Mouse (Mus musculus) erythroblast, embryonic 14.5 days (primary cell): Measurements from ENCODE around the gene 4931428F04Rik. TPM values are rescaled to one million over a fixed set of nuclear protein-coding genes. Genes with fewer than 3 reads are reported as not detected.
"Not testable (repeated sequence)": the region's sequence is repeated elsewhere in the genome, so short reads cannot be mapped to it uniquely, and the experiment has no call there.

Experiments
- H3K27me3 ChIP-seq: 2 replicates; pipeline ENCODE4 v1.6.1; 2012; ENCODE audit warnings: inconsistent platforms; ENCODE audit not compliant: control insufficient read depth
- H3K36me3 ChIP-seq: 2 replicates; pipeline ENCODE4 v1.6.1; 2012; ENCODE audit warnings: mild to moderate bottlenecking, inconsistent platforms; ENCODE audit not compliant: control insufficient read depth
- H3K4me1 ChIP-seq: 2 replicates; pipeline ENCODE4 v1.6.1; 2012; ENCODE audit warnings: inconsistent platforms; ENCODE audit not compliant: control insufficient read depth
- H3K4me3 ChIP-seq: replicated peaks from 2 replicates; pipeline ENCODE3; 2012; ENCODE audit warnings: moderate library complexity, mild to moderate bottlenecking, inconsistent platforms
- H3K9me3 ChIP-seq: 2 replicates; pipeline ENCODE4 v1.6.1; 2012; ENCODE audit warnings: low read length, inconsistent platforms, mixed read lengths; ENCODE audit not compliant: control insufficient read depth
- GATA1 ChIP-seq: IDR thresholded peaks from 2 replicates; pipeline ENCODE4 v1.6.1; 2012; ENCODE audit warnings: low read length, inconsistent platforms, mixed read lengths
- TAL1 ChIP-seq: IDR thresholded peaks from 3 replicates; pipeline ENCODE4 v1.6.1; 2012; ENCODE audit warnings: low read length, inconsistent platforms, mixed read lengths
- polyA plus RNA-seq: library from polyadenylated mRNA; stranded (reverse); fragments of >175 nt; gene quantifications from 2 replicates; pipeline ENCODE4 v1.2.3, GENCODE M21; 2012

The 4931428F04Rik gene
- polyA plus RNA-seq, 1 experiment = 0.09 TPM

GRCm38 (mm10) chr8:105292471-105292870 lies 2.8 kb upstream of the 4931428F04Rik start:
- Histone ChIP-seq H3K4me1 (peaks cover 52% of the 10 kb centered on the region), H3K36me3 (peaks cover 7% of the 10 kb centered on the region), H3K9me3 (no peaks in the 10 kb centered on the region), H3K27me3 (peaks cover 24% of the 10 kb centered on the region), H3K4me3 (no peak overlapping the region)
- TF ChIP-seq TAL1 (no peak), GATA1 (no peak)

- not testable (repeated sequence) for H3K9me3 ChIP-seq, H3K4me3 ChIP-seq, H3K36me3 ChIP-seq
- Histone ChIP-seq H3K4me1 (peaks cover 47% of the 10 kb centered on the region), H3K27me3 (peaks cover 25% of the 10 kb centered on the region)
Observed at GRCm38 (mm10) chr8:105291802-105292201, 2.1 kb upstream of the 4931428F04Rik start.

GRCm38 (mm10) chr8:105291364-105291763 lies 1.7 kb upstream of the 4931428F04Rik start:
- not testable (repeated sequence) for H3K36me3 ChIP-seq, H3K9me3 ChIP-seq, H3K4me3 ChIP-seq
- Histone ChIP-seq H3K4me1 (peaks cover 43% of the 10 kb centered on the region), H3K27me3 (peaks cover 28% of the 10 kb centered on the region)

- no peak overlapping the region for H3K4me3 ChIP-seq
- TF ChIP-seq TAL1 (no peak), GATA1 (no peak)
Observed at GRCm38 (mm10) chr8:105290554-105291314, 1.1 kb upstream of the 4931428F04Rik start.

GRCm38 (mm10) chr8:105288958-105289732 lies 519 bp downstream of the 4931428F04Rik start:
- TF ChIP-seq TAL1 (no peak), GATA1 (no peak)
- peak overlapping the region; percentile 64 for H3K4me3 ChIP-seq
- peaks cover 47% of the 10 kb centered on the region for H3K27me3 ChIP-seq

More at GRCm38 (mm10) chr8:105290554-105291314, 1.1 kb upstream of the 4931428F04Rik start:
- Histone ChIP-seq H3K36me3 (peaks cover 5% of the 10 kb centered on the region), H3K4me1 (peaks cover 37% of the 10 kb centered on the region), H3K27me3 (peaks cover 34% of the 10 kb centered on the region), H3K9me3 (no peaks in the 10 kb centered on the region)

GRCm38 (mm10) chr8:105288231-105288630 lies 1.4 kb downstream of the 4931428F04Rik start:
- Histone ChIP-seq H3K4me1 (peaks cover 30% of the 10 kb centered on the region), H3K36me3 (no peaks in the 10 kb centered on the region), H3K4me3 (no peak overlapping the region), H3K27me3 (peaks cover 47% of the 10 kb centered on the region), H3K9me3 (no peaks in the 10 kb centered on the region)
- no peak for TF ChIP-seq GATA1
- TF ChIP-seq TAL1 = no peak

More at GRCm38 (mm10) chr8:105288958-105289732, 519 bp downstream of the 4931428F04Rik start:
- Histone ChIP-seq H3K9me3 (no peaks in the 10 kb centered on the region), H3K4me1 (peaks cover 26% of the 10 kb centered on the region), H3K36me3 (no peaks in the 10 kb centered on the region)

GRCm38 (mm10) chr8:105286907-105287306 lies 2.8 kb downstream of the 4931428F04Rik start:
- H3K4me3 ChIP-seq = no peak overlapping the region
- no peak for TF ChIP-seq TAL1
- no peak for TF ChIP-seq GATA1
- H3K4me1 ChIP-seq = peaks cover 40% of the 10 kb centered on the region
- H3K27me3 ChIP-seq = peaks cover 55% of the 10 kb centered on the region
- H3K36me3 ChIP-seq = no peaks in the 10 kb centered on the region
- H3K9me3 ChIP-seq = no peaks in the 10 kb centered on the region

- H3K27me3 ChIP-seq = peaks cover 62% of the 10 kb centered on the region
- TF ChIP-seq GATA1 (no peak), TAL1 (no peak)
- H3K4me1 ChIP-seq = peaks cover 33% of the 10 kb centered on the region
- H3K9me3 ChIP-seq = no peaks in the 10 kb centered on the region
- H3K4me3 ChIP-seq = no peak overlapping the region
- H3K36me3 ChIP-seq = no peaks in the 10 kb centered on the region
Observed at GRCm38 (mm10) chr8:105285514-105285913, 4.2 kb downstream of the 4931428F04Rik start.

GRCm38 (mm10) chr8:105283074-105283473 lies 6.6 kb downstream of the 4931428F04Rik start:
- Histone ChIP-seq H3K9me3 (no peaks in the 10 kb centered on the region; the same call in 1 of the 2 replicates), H3K4me1 (peaks cover 27% of the 10 kb centered on the region), H3K36me3 (no peaks in the 10 kb centered on the region), H3K4me3 (peak overlapping the region; percentile 5), H3K27me3 (peaks cover 72% of the 10 kb centered on the region)
- TF ChIP-seq GATA1 (no peak), TAL1 (no peak)
